Mouse (Mus musculus): ENCODE measurements around the gene Ncoa4. TPM values are rescaled to one million over a fixed set of nuclear protein-coding genes. Genes with fewer than 3 reads are reported as not detected.
"Not testable (repeated sequence)": the region's sequence is repeated elsewhere in the genome, so short reads cannot be mapped to it uniquely, and the experiment has no call there.

Ncoa4 gene
- total and polyA plus RNA-seq, 3 experiments: 54.5 to 64.6 (median 57.9) TPM

- TF ChIP-seq EP300 (IDR thresholded peaks at IDR 0.05; ENCODE audit: low read depth in 1 of 2, low read length in 2 of 2): 0 out of 4 replicates have a peak, but pooled peaks of 1 of the 2 experiments have one; percentile 3
- TF ChIP-seq TCF12 (IDR thresholded peaks at IDR 0.05; ENCODE audit: low read depth, low read length): no peak
- TF ChIP-seq SIN3A (IDR thresholded peaks at IDR 0.05; ENCODE audit: low read length): no peak
- TF ChIP-seq NRF1 (IDR thresholded peaks at IDR 0.05; ENCODE audit: insufficient read depth, low read depth, low read length, poor library complexity, severe bottlenecking): no peak
- H3K9me3 ChIP-seq (replicated peaks; ENCODE audit: insufficient read depth, low read length): no peaks in the 10 kb centered on the region
- H3K27ac ChIP-seq (ENCODE audit: control insufficient read depth, low read depth, low read length): peak overlapping the region; percentile 87
- H3K9ac ChIP-seq (ENCODE audit: control insufficient read depth, low read depth, low read length, poor library complexity, severe bottlenecking): no peak overlapping the region
- H3K27me3 ChIP-seq (ENCODE audit: control insufficient read depth in 1 of 2, insufficient read depth in 2 of 2, low read length in 2 of 2): no peaks in the 10 kb centered on the region
- peaks cover 30 to 34% of the 10 kb centered on the region in 2 experiments for H3K4me1 ChIP-seq (ENCODE audit: control insufficient read depth in 1 of 2, insufficient read depth in 2 of 2, low read length in 2 of 2)
- H3K4me3 ChIP-seq (ENCODE audit: control insufficient read depth in 1 of 2, insufficient read depth in 1 of 2, low read depth in 2 of 2, low read length in 2 of 2): no peak overlapping the region
- H3K79me2 ChIP-seq (ENCODE audit: control insufficient read depth, insufficient read depth, low read length, poor library complexity): peaks cover 25% of the 10 kb centered on the region
- no peak for DNase-seq (ENCODE audit: low read depth, low spot score)
- H3K36me3 ChIP-seq (ENCODE audit: control insufficient read depth in 1 of 2, insufficient read depth in 2 of 2, low read length in 2 of 2): peaks cover 17 to 46% of the 10 kb centered on the region in 2 experiments
Observed at GRCm38 (mm10) chr14:32170137-32170536, 10.5 kb downstream of the Ncoa4 start.

- Histone ChIP-seq H3K27ac (ENCODE audit: control insufficient read depth, low read depth, low read length) (no peak overlapping the region), H3K9ac (ENCODE audit: control insufficient read depth, low read depth, low read length, poor library complexity, severe bottlenecking) (no peak overlapping the region), H3K4me3 (ENCODE audit: control insufficient read depth in 1 of 2, insufficient read depth in 1 of 2, low read depth in 2 of 2, low read length in 2 of 2) (no peak overlapping the region), H3K36me3 (ENCODE audit: control insufficient read depth in 1 of 2, insufficient read depth in 2 of 2, low read length in 2 of 2) (peaks cover 16 to 35% of the 10 kb centered on the region in 2 experiments), H3K79me2 (ENCODE audit: control insufficient read depth, insufficient read depth, low read length, poor library complexity) (peaks cover 4% of the 10 kb centered on the region; the same call in 1 of the 2 replicates), H3K27me3 (ENCODE audit: control insufficient read depth in 1 of 2, insufficient read depth in 2 of 2, low read length in 2 of 2) (no peaks in the 10 kb centered on the region), H3K4me1 (ENCODE audit: control insufficient read depth in 1 of 2, insufficient read depth in 2 of 2, low read length in 2 of 2) (peaks cover under 1 to 3% of the 10 kb centered on the region in 2 experiments; a peak in 2 of 4 replicates), H3K9me3 (replicated peaks; ENCODE audit: insufficient read depth, low read length) (no peaks in the 10 kb centered on the region)
- TF ChIP-seq MAX (IDR thresholded peaks at IDR 0.05; ENCODE audit: low read length) (no peak), GABPA (IDR thresholded peaks at IDR 0.05; ENCODE audit: low read depth, low read length) (no peak)
- DNase-seq (ENCODE audit: low read depth, low spot score): peak; percentile 34
Observed at GRCm38 (mm10) chr14:32175310-32175709, 15.6 kb downstream of the Ncoa4 start.

- H3K9me3 ChIP-seq (replicated peaks; ENCODE audit: insufficient read depth, low read length); H3K4me3 ChIP-seq (ENCODE audit: control insufficient read depth in 1 of 2, insufficient read depth in 1 of 2, low read depth in 2 of 2, low read length in 2 of 2); H3K4me1 ChIP-seq (ENCODE audit: control insufficient read depth in 1 of 2, insufficient read depth in 2 of 2, low read length in 2 of 2); H3K27ac ChIP-seq (ENCODE audit: control insufficient read depth, low read depth, low read length); DNase-seq (ENCODE audit: low read depth, low spot score); H3K9ac ChIP-seq (ENCODE audit: control insufficient read depth, low read depth, low read length, poor library complexity, severe bottlenecking); H3K27me3 ChIP-seq (ENCODE audit: control insufficient read depth in 1 of 2, insufficient read depth in 2 of 2, low read length in 2 of 2); H3K79me2 ChIP-seq (ENCODE audit: control insufficient read depth, insufficient read depth, low read length, poor library complexity): not testable (repeated sequence)
- H3K36me3 ChIP-seq (ENCODE audit: control insufficient read depth in 1 of 2, insufficient read depth in 2 of 2, low read length in 2 of 2): peaks cover 12 to 35% of the 10 kb centered on the region in 2 experiments
Observed at GRCm38 (mm10) chr14:32176590-32176989, 16.9 kb downstream of the Ncoa4 start.

- H3K9me3 ChIP-seq (replicated peaks; ENCODE audit: insufficient read depth, low read length): no peaks in the 10 kb centered on the region
- no peaks in the 10 kb centered on the region for H3K27me3 ChIP-seq (ENCODE audit: control insufficient read depth in 1 of 2, insufficient read depth in 2 of 2, low read length in 2 of 2)
- H3K27ac ChIP-seq (ENCODE audit: control insufficient read depth, low read depth, low read length): no peak overlapping the region
- DNase-seq (ENCODE audit: low read depth, low spot score): no peak
- no peak overlapping the region for H3K9ac ChIP-seq (ENCODE audit: control insufficient read depth, low read depth, low read length, poor library complexity, severe bottlenecking)
- no peak overlapping the region for H3K4me3 ChIP-seq (ENCODE audit: control insufficient read depth in 1 of 2, insufficient read depth in 1 of 2, low read depth in 2 of 2, low read length in 2 of 2)
- peaks cover 0 to 3% of the 10 kb centered on the region in 2 experiments; a peak in 1 of 4 replicates for H3K4me1 ChIP-seq (ENCODE audit: control insufficient read depth in 1 of 2, insufficient read depth in 2 of 2, low read length in 2 of 2)
- peaks cover 12 to 44% of the 10 kb centered on the region in 2 experiments for H3K36me3 ChIP-seq (ENCODE audit: control insufficient read depth in 1 of 2, insufficient read depth in 2 of 2, low read length in 2 of 2)
- H3K79me2 ChIP-seq (ENCODE audit: control insufficient read depth, insufficient read depth, low read length, poor library complexity): peaks cover 5% of the 10 kb centered on the region; the same call in 1 of the 2 replicates
- TF ChIP-seq KAT2A (conservative IDR thresholded peaks at IDR 0.05; ENCODE audit: low read depth, low read length): no peak
- peak; percentile 49; the same call in 1 of the 2 replicates for TF ChIP-seq POLR2AphosphoS2 (IDR thresholded peaks at IDR 0.05; ENCODE audit: low read length)
- TF ChIP-seq MXI1 (IDR thresholded peaks at IDR 0.05; ENCODE audit: low read depth, low read length): no peak
- peak in 1 of 2 experiments; percentile 47; a peak in 2 of 4 replicates for TF ChIP-seq POLR2A (IDR thresholded peaks at IDR 0.05; ENCODE audit: control insufficient read depth in 1 of 2, insufficient read depth in 1 of 2, low read depth in 1 of 2, low read length in 2 of 2, poor library complexity in 1 of 2)
- no peak for TF ChIP-seq CHD1 (IDR thresholded peaks at IDR 0.05; ENCODE audit: low read depth, low read length)
- TF ChIP-seq TBP (IDR thresholded peaks at IDR 0.05; ENCODE audit: low read depth, low read length): no peak
- peak; percentile 61 for TF ChIP-seq ZMIZ1 (IDR thresholded peaks at IDR 0.05; ENCODE audit: low read depth, low read length)
Observed at GRCm38 (mm10) chr14:32179393-32180195, 19.9 kb downstream of the Ncoa4 start.

All from MEL (cell line).